Mouse (Mus musculus): ENCODE measurements at regions not wholly inside any gene's neighbourhood (a gene's known extent, or its start where the extent isn't known, plus 50 kb on each side); places are given as distances from the start of the nearest gene placed in this dataset.

DNA sequence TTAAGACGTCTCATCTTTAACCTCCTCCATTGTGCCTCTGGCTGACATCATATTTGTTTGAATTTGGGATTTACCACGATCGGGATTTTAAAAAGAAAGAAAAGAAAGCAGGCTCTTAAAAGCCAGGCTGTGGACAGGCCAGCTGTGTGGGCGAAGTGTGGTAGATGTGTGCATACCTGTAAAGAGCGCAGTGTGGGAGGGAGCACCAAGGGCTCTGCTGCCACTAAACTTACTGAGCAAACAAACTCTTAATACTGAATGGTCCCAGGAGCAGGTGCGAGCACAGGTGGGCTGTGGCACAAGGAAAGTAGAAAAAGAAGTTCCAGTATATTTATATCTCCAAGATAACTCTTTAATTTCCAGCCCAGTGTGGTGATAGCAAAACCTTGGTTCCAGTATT is 56.4 kb upstream of the Tmem170b start:
- TF ChIP-seq CTCF (IDR thresholded peaks at IDR 0.05; ENCODE audit: low read depth), result no peak
- TF ChIP-seq EP300 (IDR thresholded peaks at IDR 0.05; ENCODE audit: low read depth), result no peak
